Mouse (Mus musculus) liver, embryonic 11.5 days (tissue): ENCODE results near the gene Mad1l1. TPM values are rescaled to one million over a fixed set of nuclear protein-coding genes. Genes with fewer than 3 reads are reported as not detected.

ENCODE experiments used
- ATAC-seq: fragments of 200-750 bp; cut with Nextera tagmentation; replicated peaks from 2 replicates; pipeline ENCODE4 v1.8.0; 2017; ENCODE audit warnings: moderate number of reproducible peaks, mild to moderate bottlenecking, moderate TSS enrichment, moderate library complexity; ENCODE audit not compliant: low FRiP score
- DNase-seq: peaks from one replicate; pipeline ENCODE4 v3.0.0-alpha.2; 2017; ENCODE audit warnings: low spot score
- H3K27ac ChIP-seq: fragments of 300-500 bp; sonication (generic); 2 replicates; pipeline ENCODE4 v1.5.1; 2014; ENCODE audit warnings: mild to moderate bottlenecking, low read depth, low read length, control low read depth
- H3K27me3 ChIP-seq: fragments of 300-500 bp; sonication (generic); replicated peaks from 2 replicates; pipeline ENCODE4 v1.6.1; 2014; ENCODE audit warnings: low read length, mixed read lengths; ENCODE audit not compliant: control insufficient read depth, insufficient read depth
- H3K36me3 ChIP-seq: fragments of 300-500 bp; sonication (generic); 2 replicates; pipeline ENCODE4 v1.6.1; 2014; ENCODE audit warnings: mild to moderate bottlenecking, low read length, moderate library complexity, mixed read lengths; ENCODE audit not compliant: control insufficient read depth, insufficient read depth
- H3K4me1 ChIP-seq: fragments of 300-500 bp; sonication (generic); replicated peaks from 2 replicates; pipeline ENCODE4 v1.6.1; 2014; ENCODE audit warnings: low read length, mixed read lengths; ENCODE audit not compliant: control insufficient read depth, insufficient read depth
- H3K4me2 ChIP-seq: fragments of 300-500 bp; sonication (generic); 2 replicates; pipeline ENCODE4 v1.6.1; 2014; ENCODE audit warnings: mild to moderate bottlenecking, control low read depth, moderate library complexity
- H3K4me3 ChIP-seq: fragments of 300-500 bp; sonication (generic); 2 replicates; pipeline ENCODE4 v1.5.1; 2014; ENCODE audit warnings: low read depth, low read length, control low read depth
- H3K9ac ChIP-seq: fragments of 300-500 bp; sonication (generic); 2 replicates; pipeline ENCODE4 v1.6.1; 2014; ENCODE audit warnings: low read depth, low read length, control low read depth
- H3K9me3 ChIP-seq: fragments of 300-500 bp; sonication (generic); 2 replicates; pipeline ENCODE4 v1.6.1; 2016; ENCODE audit warnings: low read length, inconsistent platforms, mixed read lengths; ENCODE audit not compliant: control insufficient read depth
- WGBS: fragments of 180-500 bp; shearing (Covaris S2); extraction: QIAGEN DNeasy Blood & Tissue Kit; methylation state at CpG from one replicate; pipeline ENCODE4 v1.1.7; 2014; 5-methylcytosine and 5-hydroxymethylcytosine counted together
- polyA plus RNA-seq: library from polyadenylated mRNA; unstranded; fragments of >200 nt; fragmentation: Nextera tagmentation; extraction: Ambion mirVana; gene quantifications from 2 replicates; pipeline ENCODE4 v1.2.1, GENCODE M21; 2014

Gene Mad1l1
- polyA plus RNA-seq, 1 experiment from 2014 or later = 43.0 TPM

DNA sequence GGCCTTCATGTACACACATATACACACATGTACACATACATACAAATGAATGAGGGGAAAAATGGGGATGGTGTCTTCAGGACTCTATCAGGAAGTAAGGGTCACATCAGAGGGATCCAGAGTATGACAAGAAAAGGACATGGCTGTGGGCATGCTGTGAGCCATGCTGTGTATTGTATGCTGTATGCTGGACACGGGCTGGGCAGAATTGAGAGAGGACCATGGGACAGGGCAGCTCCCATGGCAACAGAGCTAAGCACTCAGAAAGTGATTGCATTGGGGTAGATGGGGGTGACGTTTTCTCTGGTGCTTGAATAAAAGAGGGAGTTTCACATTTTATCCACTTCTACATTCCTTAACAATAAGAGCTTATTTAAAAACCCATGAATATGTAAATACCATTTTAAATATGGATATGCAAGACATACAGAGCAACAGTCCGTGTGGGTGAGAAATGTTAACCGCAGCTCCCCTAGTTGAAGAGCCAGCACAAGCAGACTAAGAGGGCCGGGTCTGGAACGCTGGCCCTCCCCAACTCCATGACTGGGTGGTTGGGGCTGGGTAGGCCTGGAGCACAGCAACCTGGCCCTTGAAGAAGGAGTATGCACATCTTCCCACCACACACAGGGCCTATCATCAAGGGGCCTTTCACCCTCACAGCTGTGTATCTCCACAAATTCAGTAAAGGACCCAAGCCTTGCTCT, 71.8 kb downstream of the Mad1l1 start:
- Histone ChIP-seq H3K4me3 (no peak overlapping the region), H3K9me3 (no peaks in the 10 kb centered on the region), H3K27ac (no peak overlapping the region), H3K4me1 (no peaks in the 10 kb centered on the region), H3K36me3 (peaks cover 3% of the 10 kb centered on the region; the same call in 1 of the 2 replicates), H3K27me3 (no peaks in the 10 kb centered on the region), H3K9ac (no peak overlapping the region), H3K4me2 (no peak overlapping the region)
- DNase-seq (no peak), ATAC-seq (no peak)
- WGBS = 89% methylated on average over 6 of the region's 6 CpGs

DNA sequence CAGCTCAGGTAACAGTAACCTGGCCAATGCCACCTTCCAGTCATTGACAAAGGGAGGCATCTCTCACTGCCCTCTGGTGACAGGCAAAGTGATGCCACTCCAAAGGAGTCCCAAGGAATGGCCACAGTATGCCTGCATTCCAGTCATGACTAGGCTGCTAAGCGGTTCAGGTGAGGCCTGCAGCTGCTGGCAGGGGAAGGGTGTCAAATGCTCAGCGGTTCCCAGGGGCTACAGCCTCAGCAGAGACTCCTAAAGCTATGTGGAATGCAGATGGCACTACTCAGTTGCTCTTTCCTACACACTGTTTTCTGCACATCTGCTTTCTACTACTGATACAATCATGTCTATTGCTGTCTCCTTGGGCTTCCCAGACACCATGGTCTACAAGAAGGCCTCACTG, 73.3 kb downstream of the Mad1l1 start:
- 85% methylated on average over 2 of the region's 2 CpGs for WGBS
- DNase-seq (no peak), ATAC-seq (no peak)
- H3K4me1 ChIP-seq = no peaks in the 10 kb centered on the region
- no peaks in the 10 kb centered on the region for H3K9me3 ChIP-seq
- H3K27me3 ChIP-seq = no peaks in the 10 kb centered on the region
- H3K4me3 ChIP-seq = no peak overlapping the region
- H3K36me3 ChIP-seq = peaks cover 3% of the 10 kb centered on the region; the same call in 1 of the 2 replicates
- H3K9ac ChIP-seq = no peak overlapping the region
- H3K27ac ChIP-seq = no peak overlapping the region
- H3K4me2 ChIP-seq = no peak overlapping the region

DNA sequence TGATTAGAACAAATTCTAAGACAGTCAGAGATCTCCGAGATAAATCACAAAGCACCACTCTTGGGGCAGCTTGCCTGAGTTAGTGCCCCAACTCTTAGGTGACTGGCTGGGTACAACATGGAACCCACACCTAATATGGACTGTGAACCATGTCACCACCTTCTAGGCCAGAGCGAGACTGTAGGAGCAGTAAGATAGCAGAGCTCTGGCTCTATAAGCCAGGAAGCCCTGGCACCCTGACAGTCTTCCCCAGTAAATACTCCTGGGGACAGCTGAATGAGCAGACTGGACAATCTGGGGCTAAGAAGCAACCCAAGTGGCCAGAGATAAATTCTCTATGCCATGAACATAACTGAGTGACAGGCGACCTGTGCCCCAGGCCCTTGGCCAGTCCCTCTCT, 81.1 kb downstream of the Mad1l1 start:
- DNase-seq (no peak), ATAC-seq (no peak)
- WGBS = 95% methylated on average over 3 of the region's 3 CpGs
- Histone ChIP-seq H3K4me3 (no peak overlapping the region), H3K27me3 (no peaks in the 10 kb centered on the region), H3K9ac (no peak overlapping the region), H3K27ac (no peak overlapping the region), H3K4me2 (no peak overlapping the region), H3K4me1 (peaks cover 14% of the 10 kb centered on the region), H3K36me3 (no peaks in the 10 kb centered on the region), H3K9me3 (no peaks in the 10 kb centered on the region)

DNA sequence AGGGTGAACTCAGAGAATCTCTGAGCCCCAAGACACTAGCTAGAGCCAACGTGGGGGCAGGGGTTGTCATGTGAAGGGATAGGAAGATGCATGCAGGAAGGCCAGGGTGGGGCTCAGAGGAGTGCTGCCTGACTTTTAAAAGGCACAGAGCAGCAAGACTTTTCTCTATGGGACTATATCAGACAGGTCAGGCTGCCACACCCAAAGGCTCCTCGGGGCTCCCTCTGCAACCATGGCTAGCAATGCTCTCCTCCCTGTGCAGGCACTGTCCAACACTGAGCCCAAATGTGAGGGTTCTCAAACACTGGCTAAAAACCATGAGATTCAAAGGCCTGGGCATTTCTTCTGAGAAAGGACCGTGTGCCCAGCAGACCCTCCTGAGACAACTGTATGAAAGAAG, 82.5 kb downstream of the Mad1l1 start:
- Histone ChIP-seq H3K27ac (no peak overlapping the region), H3K9ac (no peak overlapping the region; the same call in 1 of the 2 replicates), H3K36me3 (no peaks in the 10 kb centered on the region), H3K9me3 (no peaks in the 10 kb centered on the region), H3K27me3 (no peaks in the 10 kb centered on the region), H3K4me3 (no peak overlapping the region), H3K4me1 (peaks cover 14% of the 10 kb centered on the region), H3K4me2 (no peak overlapping the region)
- DNase-seq = no peak
- WGBS = 52% methylated on average over 3 of the region's 3 CpGs
- peak; percentile 63; the same call in 1 of the 2 replicates for ATAC-seq

DNA sequence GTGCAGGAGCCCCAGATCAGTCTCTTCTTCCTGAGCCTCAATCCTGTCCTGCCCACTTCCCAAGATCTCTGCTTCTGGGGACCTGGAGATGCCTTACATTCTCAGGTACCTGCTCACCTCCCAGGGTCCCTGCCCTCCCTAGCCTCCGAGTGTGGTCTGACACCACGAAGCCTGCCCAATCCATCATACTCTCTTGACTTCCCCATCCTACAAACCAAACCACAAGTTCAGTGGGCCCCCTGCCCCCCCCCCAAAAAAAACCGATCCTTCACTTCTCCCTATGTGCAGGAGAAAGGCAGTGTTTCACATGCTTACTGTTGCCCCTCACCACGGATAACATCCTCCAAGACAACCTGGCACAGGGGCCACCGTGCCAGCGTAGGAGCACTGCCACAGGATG, 90.5 kb downstream of the Mad1l1 start:
- no peaks in the 10 kb centered on the region for H3K36me3 ChIP-seq
- no peak overlapping the region for H3K4me2 ChIP-seq
- no peak overlapping the region for H3K27ac ChIP-seq
- no peak overlapping the region for H3K4me3 ChIP-seq
- no peaks in the 10 kb centered on the region for H3K4me1 ChIP-seq
- H3K9ac ChIP-seq = no peak overlapping the region
- no peaks in the 10 kb centered on the region for H3K9me3 ChIP-seq
- ATAC-seq (no peak), DNase-seq (no peak)
- no peaks in the 10 kb centered on the region for H3K27me3 ChIP-seq
- 64% methylated on average over 6 of the region's 6 CpGs for whole genome bisulfite sequencing

DNA sequence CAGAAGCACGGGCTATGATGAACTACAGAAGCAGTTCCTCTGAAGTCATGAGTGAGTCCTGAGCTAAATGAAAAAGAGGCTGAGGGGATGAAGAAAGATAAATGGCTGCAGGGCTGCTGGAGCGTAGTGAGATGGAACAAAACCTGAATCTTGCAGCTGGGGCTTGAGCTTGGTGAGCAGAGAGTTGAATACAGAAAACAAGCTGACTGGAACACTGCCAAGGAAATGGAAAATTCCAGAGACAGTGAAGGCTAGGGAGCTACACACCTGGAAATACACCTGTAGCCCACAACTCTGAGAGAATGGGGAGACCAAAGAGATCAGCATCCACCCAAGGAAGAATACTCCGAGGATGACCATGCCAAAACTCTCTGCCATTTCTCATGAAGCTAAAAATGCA, 93.0 kb downstream of the Mad1l1 start:
- no peak overlapping the region for H3K4me3 ChIP-seq
- 86% methylated on average over 3 of the region's 3 CpGs for WGBS
- H3K9me3 ChIP-seq = no peaks in the 10 kb centered on the region
- DNase-seq (no peak), ATAC-seq (no peak)
- H3K4me2 ChIP-seq = no peak overlapping the region
- no peak overlapping the region for H3K9ac ChIP-seq
- H3K36me3 ChIP-seq = no peaks in the 10 kb centered on the region
- no peak overlapping the region for H3K27ac ChIP-seq
- no peaks in the 10 kb centered on the region for H3K4me1 ChIP-seq
- H3K27me3 ChIP-seq = no peaks in the 10 kb centered on the region

DNA sequence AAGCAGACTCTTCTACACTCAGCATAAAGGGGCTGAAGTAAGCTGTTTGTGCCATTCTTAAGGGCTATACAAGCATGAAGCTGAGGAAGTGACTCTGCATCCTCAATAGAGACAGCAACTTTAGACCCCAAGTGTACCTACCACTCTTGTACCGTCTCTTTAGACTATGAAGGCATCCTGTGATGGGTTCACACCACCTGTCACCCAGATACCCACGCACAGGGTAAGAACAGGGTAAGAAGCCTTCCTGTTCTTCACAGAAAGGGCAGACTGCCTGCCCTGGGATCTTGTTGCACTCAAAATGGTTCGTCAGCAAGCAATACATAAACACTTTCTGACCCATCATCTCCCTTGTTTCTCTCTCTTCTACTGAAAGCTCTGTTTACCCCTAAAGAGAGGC, 94.5 kb downstream of the Mad1l1 start:
- Histone ChIP-seq H3K9ac (no peak overlapping the region), H3K36me3 (no peaks in the 10 kb centered on the region), H3K27me3 (no peaks in the 10 kb centered on the region), H3K9me3 (no peaks in the 10 kb centered on the region), H3K27ac (no peak overlapping the region), H3K4me2 (no peak overlapping the region), H3K4me3 (no peak overlapping the region), H3K4me1 (no peaks in the 10 kb centered on the region)
- no peak for ATAC-seq
- no peak for DNase-seq
- 85% methylated on average over 3 of the region's 3 CpGs for WGBS

DNA sequence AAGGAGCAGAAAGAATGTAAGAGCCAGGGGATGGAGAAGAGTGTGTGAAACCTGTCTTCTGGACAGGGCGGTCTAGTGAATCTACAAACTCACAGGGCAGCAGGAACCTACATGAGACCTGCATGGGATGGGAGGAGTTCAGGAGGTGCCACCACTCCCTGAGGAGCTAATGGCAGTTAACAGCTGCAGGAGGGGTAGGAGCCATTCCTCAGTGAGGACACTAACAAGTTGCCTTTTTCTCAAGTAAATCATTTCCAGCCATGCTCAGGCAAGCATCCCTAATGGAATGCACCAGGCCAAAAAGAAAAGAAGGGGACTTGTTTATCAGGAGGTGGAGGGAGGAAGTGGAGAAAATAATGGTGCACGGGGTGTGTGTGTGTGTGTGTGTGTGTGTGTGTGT, 95.5 kb downstream of the Mad1l1 start:
- no peak overlapping the region for H3K27ac ChIP-seq
- H3K9ac ChIP-seq = no peak overlapping the region
- H3K36me3 ChIP-seq = no peaks in the 10 kb centered on the region
- no peaks in the 10 kb centered on the region for H3K9me3 ChIP-seq
- H3K27me3 ChIP-seq = no peaks in the 10 kb centered on the region
- H3K4me3 ChIP-seq = no peak overlapping the region
- WGBS = 84% methylated on average over 2 of the region's 2 CpGs
- DNase-seq = no peak
- H3K4me1 ChIP-seq = no peaks in the 10 kb centered on the region
- ATAC-seq = no peak
- no peak overlapping the region for H3K4me2 ChIP-seq

DNA sequence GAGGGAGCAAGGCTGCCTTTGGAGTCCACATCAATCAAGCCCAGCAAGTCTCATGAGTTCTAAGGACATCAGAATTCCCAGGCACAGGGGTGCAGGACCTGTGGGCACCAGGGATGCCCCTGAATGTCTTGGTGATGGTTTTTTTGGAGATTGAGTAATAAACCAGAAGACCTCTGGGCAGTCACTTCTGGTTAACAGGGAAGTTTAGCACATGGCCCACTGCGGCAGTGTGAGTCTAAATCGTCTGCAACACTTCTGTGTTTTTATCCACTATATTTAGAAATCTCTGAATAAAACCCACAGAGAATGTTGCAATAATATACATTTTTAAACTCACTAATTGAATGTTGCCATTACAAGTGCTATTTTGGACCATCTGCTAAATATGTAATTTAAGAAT, 96.2 kb downstream of the Mad1l1 start:
- Histone ChIP-seq H3K9ac (no peak overlapping the region), H3K27ac (no peak overlapping the region), H3K4me3 (no peak overlapping the region), H3K27me3 (no peaks in the 10 kb centered on the region), H3K4me1 (no peaks in the 10 kb centered on the region), H3K4me2 (no peak overlapping the region), H3K36me3 (no peaks in the 10 kb centered on the region), H3K9me3 (no peaks in the 10 kb centered on the region)
- DNase-seq = no peak
- WGBS = 80% methylated on average over 2 of the region's 2 CpGs
- no peak for ATAC-seq
